Mouse (Mus musculus) monocyte, adult 59 days (primary cell): ENCODE data around the gene Hsd11b2. TPM values are rescaled to one million over a fixed set of nuclear protein-coding genes. Genes with fewer than 3 reads are reported as not detected.

Source experiments
- total RNA-seq, 2 experiments: library from RNA; stranded (reverse); gene quantifications; one replicate each; pipeline ENCODE4 v1.2.4; 2023

Hsd11b2 gene
- total RNA-seq: not detected

DNA sequence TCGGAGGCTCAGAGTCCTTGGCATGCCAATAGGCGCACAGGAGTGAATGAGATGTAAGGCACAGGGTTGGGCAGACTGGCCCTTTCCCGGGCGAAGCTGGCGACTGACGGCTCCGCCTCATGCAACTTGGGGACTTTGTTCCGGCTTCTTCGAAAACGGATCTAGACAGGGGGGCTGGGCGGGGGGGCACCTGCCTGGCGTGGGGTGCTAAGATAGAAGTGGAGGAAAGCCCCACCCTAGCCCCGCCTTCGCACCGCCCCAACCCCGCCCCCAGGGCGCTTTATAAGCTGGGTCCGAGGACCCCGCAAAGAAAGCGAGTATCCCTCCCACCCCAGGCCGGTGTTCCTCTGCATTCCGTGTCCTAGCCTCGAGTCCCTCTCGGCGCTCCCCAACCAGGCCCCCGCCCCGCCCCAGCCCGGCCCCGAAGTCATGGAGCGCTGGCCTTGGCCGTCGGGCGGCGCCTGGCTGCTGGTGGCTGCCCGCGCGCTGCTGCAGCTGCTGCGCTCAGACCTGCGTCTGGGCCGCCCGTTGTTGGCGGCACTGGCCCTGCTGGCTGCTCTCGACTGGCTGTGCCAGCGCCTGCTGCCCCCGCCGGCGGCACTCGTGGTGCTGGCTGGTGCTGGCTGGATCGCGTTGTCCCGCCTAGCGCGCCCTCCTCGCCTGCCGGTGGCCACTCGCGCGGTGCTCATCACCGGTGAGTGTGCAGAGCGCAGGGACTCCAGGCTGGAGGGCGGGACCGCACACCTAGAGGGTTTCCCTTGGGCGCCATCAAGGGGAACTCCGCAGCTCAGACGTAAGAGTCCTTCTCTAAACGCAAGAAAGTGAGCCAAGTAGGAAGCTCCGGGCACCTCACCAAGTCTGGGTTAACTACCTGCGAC, at the start of gene Hsd11b2:
Gene Hsd11b2, plus strand, starts transcription at position 320 of the 878 bp plus-strand sequence.

DNA sequence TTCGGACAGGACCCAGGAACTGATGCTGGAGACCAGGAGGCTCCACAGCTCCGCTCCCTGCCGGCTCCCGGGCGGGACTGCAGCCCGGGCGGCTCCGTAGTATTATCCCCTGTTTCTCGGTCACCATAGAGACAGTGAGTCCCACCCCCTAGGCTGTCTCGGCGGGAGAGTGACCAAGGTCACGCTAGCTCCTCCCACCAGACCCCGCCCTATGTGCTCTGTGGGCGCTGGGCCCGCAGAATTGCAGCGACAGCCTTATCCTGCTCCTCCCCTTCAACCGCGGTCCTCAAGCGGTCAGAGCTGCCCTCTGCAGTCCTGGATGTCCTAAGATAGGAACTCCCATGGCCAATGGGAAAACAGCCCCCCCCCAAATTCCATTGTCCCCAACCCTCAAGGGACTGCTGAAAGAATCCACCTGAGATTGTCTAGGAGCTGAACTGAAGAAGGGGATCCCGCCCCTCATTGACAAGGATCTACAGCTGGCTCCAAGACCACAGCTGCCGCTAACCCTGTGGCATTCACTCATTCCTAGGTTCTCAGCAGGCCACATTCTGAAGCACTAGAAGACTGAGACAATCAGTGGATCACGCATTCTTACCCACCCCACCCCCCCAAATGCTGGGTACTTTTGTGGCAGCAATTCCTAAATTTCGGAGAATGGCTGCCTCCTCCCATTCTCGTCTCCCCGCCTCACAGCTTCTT, 47.1 kb upstream of the Hsd11b2 start, which contains the start of gene Tppp3:
Gene Tppp3, minus strand, starts transcription at position 213 of the 702 bp plus-strand sequence.

DNA sequence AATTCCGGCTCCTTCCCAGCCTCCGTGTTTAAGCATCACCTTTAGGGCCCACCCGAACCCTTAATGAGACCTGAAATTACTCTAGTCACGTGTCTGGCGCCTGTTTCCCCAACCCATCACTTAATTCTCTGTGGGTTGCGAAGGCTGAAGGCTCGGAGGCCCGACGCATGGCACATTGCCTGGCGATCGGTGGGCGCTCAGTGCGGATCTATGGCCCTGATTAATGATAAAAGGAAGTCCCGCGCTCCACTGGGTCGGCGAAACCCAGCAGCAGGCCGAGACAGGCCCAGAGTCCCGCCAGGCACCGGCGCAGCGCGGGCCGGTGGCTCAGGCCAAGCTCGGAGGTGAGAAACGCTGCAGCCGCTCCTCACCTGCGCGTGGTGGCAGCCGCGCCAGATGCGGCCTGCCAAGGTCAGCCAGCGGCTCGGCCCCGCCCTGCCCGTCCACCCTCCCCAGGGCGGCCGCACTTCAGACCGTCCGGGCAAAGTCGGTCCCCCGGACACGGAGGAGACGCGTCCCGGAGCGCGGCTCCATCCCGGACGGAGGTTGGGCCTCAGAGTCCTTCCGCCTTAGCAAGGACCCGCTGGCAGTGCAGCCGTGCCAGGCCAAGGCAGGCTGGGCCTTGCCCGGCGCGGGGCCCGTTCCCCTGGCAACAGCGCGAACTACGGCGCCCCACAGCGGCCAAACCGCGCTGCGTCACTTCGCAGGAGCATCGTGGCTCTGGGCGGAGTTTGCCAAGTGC, 21.9 kb upstream of the Hsd11b2 start, which contains the start of gene Zdhhc1:
Gene Zdhhc1, minus strand, starts transcription at position 464 of the 742 bp plus-strand sequence.

DNA sequence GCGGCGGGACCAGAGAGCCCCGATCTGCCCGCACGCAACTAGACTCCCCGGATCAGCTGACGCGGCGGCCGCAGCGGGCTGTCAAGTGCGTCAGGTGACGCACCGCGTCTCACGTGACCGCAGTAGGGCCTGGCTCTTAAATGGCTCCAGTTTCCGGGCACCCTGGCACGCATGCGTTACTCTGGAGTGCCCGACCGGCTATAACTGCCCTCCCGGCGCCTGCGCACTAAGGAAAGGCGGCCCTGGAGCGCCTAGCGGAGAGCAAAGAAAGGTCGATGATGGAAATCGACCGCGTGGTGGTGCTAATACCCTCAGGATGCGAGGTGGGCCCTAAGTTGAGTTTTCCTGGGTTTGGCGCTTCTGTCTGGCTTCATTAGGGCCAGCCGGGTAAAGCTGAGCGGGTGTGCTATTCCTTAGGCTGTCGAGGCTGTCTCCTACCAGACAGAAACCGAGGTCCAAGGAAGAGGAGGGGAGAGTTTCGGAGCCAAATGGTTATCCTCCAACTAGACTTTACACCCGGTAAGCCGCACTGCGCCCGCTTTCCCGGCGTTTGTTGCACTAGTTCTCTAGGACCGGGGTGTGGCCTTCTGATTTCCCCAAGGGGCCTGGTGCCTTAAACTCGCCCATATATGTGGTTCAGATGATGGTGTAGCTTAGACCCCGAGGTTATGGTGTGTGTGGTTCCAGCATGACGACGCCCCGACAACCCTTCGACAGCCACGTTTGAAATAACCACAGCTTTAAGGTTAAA, 47.6 kb downstream of the Hsd11b2 start, which contains the start of gene Atp6v0d1:
Gene Atp6v0d1, minus strand, starts transcription at position 96 of the 751 bp plus-strand sequence.

Other genes starting within 250 kb of the Hsd11b2 start
- 1 to 10 TPM in 1 of 2 experiments, under 1 TPM in 1; 0.43 to 1.1 TPM for gene Hsf4, start 249.0 kb upstream of the Hsd11b2 start, total RNA-seq
- gene Nol3, start 242.6 kb upstream of the Hsd11b2 start, total RNA-seq: not detected
- gene 4931428F04Rik, start 228.9 kb upstream of the Hsd11b2 start, total RNA-seq: 1 to 10 TPM; 1.5 to 3.4 TPM
- 1 to 10 TPM in 1 of 2 experiments, not detected in 1; 1.6 TPM for gene Exoc3l, start 222.7 kb upstream of the Hsd11b2 start, total RNA-seq
- 10 to 100 TPM; 57.3 to 62.0 TPM for gene E2f4, start 221.1 kb upstream of the Hsd11b2 start, total RNA-seq
- 1 to 10 TPM in 1 of 2 experiments, under 1 TPM in 1; 0.64 to 1.4 TPM for gene Elmo3, start 213.2 kb upstream of the Hsd11b2 start, total RNA-seq
- gene Lrrc29, start 192.5 kb upstream of the Hsd11b2 start, total RNA-seq: 1 to 10 TPM; 3.6 to 4.0 TPM
- 10 to 100 TPM; 37.7 to 41.4 TPM for gene Tmem208, start 192.4 kb upstream of the Hsd11b2 start, total RNA-seq
- 100 to 1,000 TPM in 1 of 2 experiments, 10 to 100 TPM in 1; 97.1 to 105 TPM for gene Fhod1, start 170.8 kb upstream of the Hsd11b2 start, total RNA-seq
- 1 to 10 TPM; 1.4 to 2.1 TPM for gene Slc9a5, start 169.9 kb upstream of the Hsd11b2 start, total RNA-seq
- under 1 TPM; 0.49 to 0.50 TPM for gene Plekhg4, start 145.5 kb upstream of the Hsd11b2 start, total RNA-seq
- gene Kctd19, start 105.3 kb upstream of the Hsd11b2 start, total RNA-seq: 1 to 10 TPM; 1.3 to 1.7 TPM
- not detected for gene Lrrc36, start 105.2 kb upstream of the Hsd11b2 start, total RNA-seq
- 100 to 1,000 TPM; 330 to 336 TPM for gene Tppp3, start 47.2 kb upstream of the Hsd11b2 start, total RNA-seq
- gene Zdhhc1, start 21.9 kb upstream of the Hsd11b2 start, total RNA-seq: 1 to 10 TPM; 7.5 to 7.6 TPM
- 100 to 1,000 TPM; 135 to 142 TPM for gene Atp6v0d1, start 47.3 kb downstream of the Hsd11b2 start, total RNA-seq
- gene Ripor1, start 86.5 kb downstream of the Hsd11b2 start, total RNA-seq: 10 to 100 TPM; 19.8 to 19.9 TPM
- 10 to 100 TPM; 81.5 to 87.2 TPM for gene Ctcf, start 117.8 kb downstream of the Hsd11b2 start, total RNA-seq
- not detected for gene Agrp, start 118.6 kb downstream of the Hsd11b2 start, total RNA-seq
- gene Carmil2, start 167.5 kb downstream of the Hsd11b2 start, total RNA-seq: 1 to 10 TPM; 1.2 to 1.7 TPM
- gene Acd, start 182.3 kb downstream of the Hsd11b2 start, total RNA-seq: 10 to 100 TPM; 27.7 to 32.9 TPM
- 1 to 10 TPM; 8.5 to 9.9 TPM for gene Pard6a, start 182.4 kb downstream of the Hsd11b2 start, total RNA-seq
- not detected for gene 4933405L10Rik, start 188.9 kb downstream of the Hsd11b2 start, total RNA-seq
- gene Enkd1, start 189.5 kb downstream of the Hsd11b2 start, total RNA-seq: 1 to 10 TPM in 1 of 2 experiments, under 1 TPM in 1; 0.73 to 1.9 TPM
- gene Gfod2, start 239.9 kb downstream of the Hsd11b2 start, total RNA-seq: 1 to 10 TPM in 1 of 2 experiments, under 1 TPM in 1; 0.76 to 1.1 TPM